Mouse (Mus musculus): Measurements from ENCODE around the gene Foxd3.

Gene Foxd3

DNA sequence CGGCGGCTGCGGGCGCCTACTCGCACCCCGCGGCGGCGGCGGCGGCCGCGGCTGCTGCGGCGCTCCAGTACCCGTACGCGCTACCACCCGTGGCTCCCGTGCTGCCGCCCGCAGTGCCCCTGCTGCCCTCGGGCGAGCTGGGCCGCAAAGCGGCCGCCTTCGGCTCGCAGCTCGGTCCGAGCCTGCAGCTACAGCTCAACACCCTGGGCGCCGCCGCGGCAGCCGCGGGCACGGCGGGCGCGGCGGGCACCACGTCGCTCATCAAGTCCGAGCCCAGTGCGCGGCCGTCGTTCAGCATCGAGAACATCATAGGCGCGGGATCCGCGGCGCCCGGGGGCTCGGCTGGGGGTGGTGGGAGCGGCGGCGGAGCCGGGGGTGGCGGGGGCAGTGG, 1.3 kb downstream of the Foxd3 start:
- no peak for DNase-seq (ENCODE audit: low spot score)

- DNase-seq (ENCODE audit: low spot score): no peak
These were observed 1.9 kb downstream of the Foxd3 start for GRCm38 (mm10) chr4:99657831-99658470.

DNA sequence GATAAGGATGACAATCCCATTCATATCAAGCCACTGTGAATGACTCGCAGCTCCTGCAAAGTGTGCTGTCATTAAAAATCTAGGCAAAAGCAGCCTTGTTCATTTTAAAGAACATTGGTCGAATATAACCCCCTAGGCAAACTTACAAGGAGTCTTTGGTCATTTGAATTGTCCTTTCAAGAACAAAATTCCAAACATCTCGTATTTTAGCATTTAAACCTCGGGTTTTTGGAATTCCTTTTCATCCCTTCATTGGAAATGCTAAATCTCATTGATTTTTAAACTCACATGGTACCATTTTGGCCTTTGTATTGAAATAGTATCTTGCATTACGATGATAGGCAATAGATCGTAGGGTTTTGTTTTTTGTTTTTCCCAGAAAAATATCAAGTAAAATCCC, 2.8 kb downstream of the Foxd3 start:
- DNase-seq (ENCODE audit: low spot score): no peak

DNA sequence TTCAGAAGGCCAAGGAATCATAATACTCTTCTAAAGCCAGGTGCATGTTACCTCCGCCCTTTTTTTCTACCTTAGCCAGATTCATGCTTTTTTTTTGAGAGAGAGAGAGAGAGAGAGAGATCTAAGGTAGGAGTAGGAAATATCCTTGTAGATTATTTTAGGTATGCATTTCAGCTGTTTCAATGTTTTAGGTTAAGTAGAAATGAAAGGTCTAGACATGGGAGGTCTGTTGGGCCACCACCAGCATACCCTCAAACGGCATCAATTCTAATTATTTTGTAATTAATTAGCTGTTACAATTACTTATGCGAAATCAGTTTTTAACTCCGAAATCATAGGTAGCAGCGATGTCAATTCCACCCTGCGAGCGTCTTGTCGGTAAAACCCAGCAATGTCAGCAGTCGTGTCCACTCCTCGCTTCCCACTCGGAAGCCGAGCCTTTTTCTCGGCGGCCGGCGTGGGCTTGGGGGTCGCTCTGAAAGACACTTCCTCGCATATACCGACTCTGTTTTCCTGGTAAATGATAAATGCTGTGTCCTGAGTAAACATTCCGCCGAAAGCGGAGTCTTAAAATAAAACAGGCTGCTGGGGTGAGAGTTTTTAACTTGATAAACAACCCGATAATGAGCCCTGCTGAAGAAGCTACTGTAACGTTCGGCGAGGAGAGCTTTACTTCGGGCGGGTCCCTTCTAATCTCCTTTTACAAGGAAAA, 3.4 kb downstream of the Foxd3 start:
- DNase-seq (ENCODE audit: low spot score): no peak

- DNase-seq (ENCODE audit: low spot score): no peak
These were observed 4.0 kb downstream of the Foxd3 start for GRCm38 (mm10) chr4:99660073-99660611.

DNA sequence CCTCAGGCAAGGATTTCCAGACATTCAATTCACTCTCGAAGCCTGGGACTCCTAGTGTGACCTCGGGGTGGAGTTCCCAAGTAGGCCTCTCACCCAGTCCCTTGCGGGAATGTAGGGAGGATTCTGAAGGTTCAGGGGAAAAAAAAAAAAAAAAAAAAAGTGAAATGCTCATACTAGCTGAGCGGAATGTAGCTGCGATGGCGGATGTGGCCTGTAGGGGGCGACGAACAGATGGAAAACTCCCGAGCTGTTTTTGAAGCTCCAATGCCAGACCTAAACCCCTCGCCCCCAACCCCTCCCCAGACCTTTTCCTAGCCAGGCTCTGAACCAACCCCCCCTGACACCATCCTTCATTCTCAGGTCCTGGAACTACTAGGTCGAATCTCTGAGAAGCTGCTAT, 4.9 kb downstream of the Foxd3 start:
- DNase-seq (ENCODE audit: low spot score): peak; percentile 57

GRCm38 (mm10) chr4:99661956-99662355, 5.9 kb downstream of the Foxd3 start:
- no peak for DNase-seq (ENCODE audit: low spot score)

DNA sequence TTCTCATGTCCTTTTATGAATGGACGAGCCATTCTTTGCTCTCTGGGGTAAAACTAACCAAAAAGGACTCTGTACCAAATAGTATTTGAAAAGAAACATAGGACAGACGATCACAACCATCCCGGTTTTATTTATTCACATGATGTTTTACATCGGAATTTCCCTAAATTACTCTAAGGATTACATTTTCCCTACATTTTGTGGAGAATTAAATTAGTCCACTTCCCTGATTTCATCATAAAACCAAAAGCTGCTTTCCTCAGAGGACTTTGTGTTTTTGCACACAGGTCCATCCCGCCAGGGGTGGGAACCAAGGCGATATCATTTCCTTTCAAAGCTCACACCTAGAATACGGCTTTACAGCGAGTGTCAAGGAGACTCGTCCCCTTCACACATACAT, 6.3 kb downstream of the Foxd3 start:
- no peak for DNase-seq (ENCODE audit: low spot score)

- no peak for DNase-seq (ENCODE audit: low spot score)
These were observed 6.9 kb downstream of the Foxd3 start for GRCm38 (mm10) chr4:99662841-99663567.

DNA sequence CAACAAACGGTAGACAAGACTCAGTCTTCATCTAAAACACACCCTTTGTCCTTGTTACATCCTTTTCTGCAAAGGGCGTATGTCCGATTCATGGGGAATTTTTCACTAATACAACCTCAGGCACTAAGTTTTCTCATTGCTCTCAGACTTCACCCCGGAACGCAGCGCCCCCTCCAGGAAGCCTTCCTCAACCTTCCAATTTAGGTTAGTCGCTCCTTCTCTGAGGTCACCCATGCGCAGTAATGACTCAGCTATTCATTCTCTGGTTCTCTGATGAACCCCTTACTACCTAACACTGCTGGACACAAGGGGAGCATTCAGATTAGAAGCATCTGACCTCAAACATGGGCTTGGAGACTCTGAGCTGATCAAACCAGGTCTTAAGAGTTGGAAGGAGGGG, 7.6 kb downstream of the Foxd3 start:
- DNase-seq (ENCODE audit: low spot score): no peak

DNA sequence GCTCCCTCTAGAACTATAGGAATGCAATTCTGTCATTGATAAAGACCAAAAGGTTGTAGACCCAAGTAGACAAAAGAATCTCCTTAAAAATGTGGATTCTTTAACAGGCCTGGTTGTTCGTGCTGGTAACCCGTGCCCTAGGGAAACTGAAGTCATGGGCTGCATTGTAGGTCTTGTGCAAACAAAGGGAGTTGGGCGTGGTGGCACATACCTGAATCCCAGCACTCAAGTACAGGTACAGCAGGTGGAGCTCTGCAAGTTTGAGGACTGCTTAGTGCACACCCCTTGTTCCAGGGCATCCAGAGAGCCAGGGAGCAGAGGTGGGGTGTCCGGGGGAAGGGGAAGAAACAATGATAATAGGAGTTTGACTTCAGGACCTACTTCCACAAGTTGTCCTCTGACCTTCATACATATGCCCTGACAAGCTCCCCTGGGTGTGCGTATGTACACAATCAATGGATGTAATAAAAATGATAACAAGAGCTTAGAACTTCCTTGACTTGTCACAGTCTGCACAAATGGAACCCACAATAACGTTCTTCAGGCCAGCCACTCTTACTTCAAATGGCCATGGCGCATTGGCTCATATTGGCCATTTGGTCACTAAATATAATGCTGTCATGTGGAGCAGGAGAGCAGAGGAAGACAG, 14.2 kb downstream of the Foxd3 start:
- no peak for DNase-seq (ENCODE audit: low spot score)

DNA sequence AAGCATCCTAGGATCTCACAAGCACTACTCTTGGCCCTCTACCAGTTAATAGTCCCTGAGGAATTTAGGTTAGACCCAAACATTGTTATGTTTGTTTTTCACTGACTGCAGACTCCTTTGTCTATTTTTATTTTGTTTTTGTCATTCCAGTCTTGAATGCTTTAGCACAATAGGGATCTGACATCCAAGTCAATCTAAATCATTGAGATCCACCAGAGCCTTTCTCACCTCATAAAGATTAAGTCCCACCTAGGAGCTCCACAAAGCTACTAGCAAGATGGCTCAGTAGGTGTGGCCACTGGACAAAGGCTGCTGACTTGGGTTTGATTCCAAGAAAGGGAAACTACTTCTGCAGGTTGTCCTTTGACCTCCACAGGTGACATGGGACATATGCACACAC, 19.1 kb downstream of the Foxd3 start:
- DNase-seq (ENCODE audit: low spot score): no peak

DNA sequence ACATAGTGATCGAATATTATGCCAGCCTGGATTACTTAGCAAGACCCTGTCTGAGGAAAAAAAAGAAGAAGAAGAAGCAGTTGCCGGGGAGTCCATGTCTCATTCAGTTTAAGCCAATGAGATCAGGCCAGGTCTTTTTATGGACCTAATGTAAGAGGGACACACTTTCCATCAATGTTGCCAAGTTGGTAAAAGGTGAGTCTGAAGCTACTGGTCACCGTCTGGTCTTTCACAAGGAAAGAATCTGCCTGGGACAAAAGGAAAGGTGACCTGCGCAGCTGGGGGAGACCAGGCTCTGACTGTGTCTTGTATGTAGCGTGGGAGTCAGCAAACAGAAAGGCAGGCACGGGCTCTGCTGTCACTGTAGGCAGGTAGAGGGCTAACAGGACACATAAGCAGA, 27.8 kb downstream of the Foxd3 start:
- no peak for DNase-seq (ENCODE audit: low spot score)

DNA sequence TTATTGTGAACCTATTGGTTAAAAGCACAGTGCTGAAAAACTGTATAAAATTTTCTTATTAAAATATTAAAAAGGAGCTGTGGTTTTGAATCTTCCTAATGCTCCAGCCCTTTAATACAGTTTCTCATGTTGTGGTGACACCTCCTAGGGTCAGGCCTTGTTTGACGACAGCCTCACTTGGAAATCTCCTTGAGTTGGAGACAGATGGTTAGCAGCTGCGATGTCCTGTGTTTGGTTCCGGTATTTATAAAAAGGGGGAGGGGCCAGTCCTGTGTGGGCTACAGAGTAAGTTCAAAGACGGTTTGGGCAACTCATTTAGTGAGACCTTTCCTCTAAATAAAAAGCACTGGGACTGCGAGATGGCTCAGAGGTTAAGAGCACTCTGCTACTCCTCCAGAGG, 30.2 kb downstream of the Foxd3 start:
- no peak for DNase-seq (ENCODE audit: low spot score)

All from ovary, postnatal 14 days (tissue).